Mouse (Mus musculus) intestine, embryonic 16.5 days (tissue): Measurements from ENCODE around the gene Tmem120a. TPM values are rescaled to one million over a fixed set of nuclear protein-coding genes. Genes with fewer than 3 reads are reported as not detected.

Source experiments
- ATAC-seq: fragments of 200-750 bp; cut with Nextera tagmentation; 2 replicates; pipeline ENCODE4 v1.8.0; 2017; ENCODE audit warnings: moderate TSS enrichment, moderate library complexity
- H3K27ac ChIP-seq: fragments of 300-500 bp; sonication (generic); 2 replicates; pipeline ENCODE4 v1.5.1; 2014; ENCODE audit warnings: mild to moderate bottlenecking, low read length
- H3K27me3 ChIP-seq: fragments of 300-500 bp; sonication (generic); replicated peaks from 2 replicates; pipeline ENCODE4 v1.6.1; 2014; ENCODE audit warnings: low read length, control low read depth, mixed read lengths; ENCODE audit not compliant: control insufficient read depth, insufficient read depth
- H3K36me3 ChIP-seq: fragments of 300-500 bp; sonication (generic); 2 replicates; pipeline ENCODE4 v1.6.1; 2014; ENCODE audit warnings: low read length, control low read depth; ENCODE audit not compliant: control insufficient read depth, insufficient read depth
- H3K4me1 ChIP-seq: fragments of 300-500 bp; sonication (generic); 2 replicates; pipeline ENCODE4 v1.6.1; 2014; ENCODE audit warnings: low read length, control low read depth, mixed read lengths; ENCODE audit not compliant: control insufficient read depth, insufficient read depth
- H3K4me2 ChIP-seq: fragments of 300-500 bp; sonication (generic); 2 replicates; pipeline ENCODE4 v1.6.1; 2014; ENCODE audit warnings: low read depth, low read length, control low read depth
- H3K4me3 ChIP-seq: fragments of 300-500 bp; sonication (generic); 2 replicates; pipeline ENCODE4 v1.5.1; 2014; ENCODE audit warnings: mild to moderate bottlenecking, low read length
- H3K9ac ChIP-seq: fragments of 300-500 bp; sonication (generic); 2 replicates; pipeline ENCODE4 v1.6.1; 2014; ENCODE audit warnings: low read depth, low read length
- H3K9me3 ChIP-seq: fragments of 300-500 bp; sonication (generic); 2 replicates; pipeline ENCODE4 v1.6.1; 2016; ENCODE audit warnings: low read length, control low read depth; ENCODE audit not compliant: control insufficient read depth
- WGBS: fragments of 180-500 bp; shearing (Covaris S2); extraction: QIAGEN DNeasy Blood & Tissue Kit; methylation state at CpG from one replicate; pipeline ENCODE4 v1.1.7; 2014; 5-methylcytosine and 5-hydroxymethylcytosine counted together
- polyA plus RNA-seq: library from polyadenylated mRNA; unstranded; fragments of >200 nt; fragmentation: Nextera tagmentation; extraction: Ambion mirVana; gene quantifications from 2 replicates; pipeline ENCODE4 v1.2.1, GENCODE M21; 2015

The Tmem120a gene
- polyA plus RNA-seq, 1 experiment from 2014 or later, result 65.1 TPM

DNA sequence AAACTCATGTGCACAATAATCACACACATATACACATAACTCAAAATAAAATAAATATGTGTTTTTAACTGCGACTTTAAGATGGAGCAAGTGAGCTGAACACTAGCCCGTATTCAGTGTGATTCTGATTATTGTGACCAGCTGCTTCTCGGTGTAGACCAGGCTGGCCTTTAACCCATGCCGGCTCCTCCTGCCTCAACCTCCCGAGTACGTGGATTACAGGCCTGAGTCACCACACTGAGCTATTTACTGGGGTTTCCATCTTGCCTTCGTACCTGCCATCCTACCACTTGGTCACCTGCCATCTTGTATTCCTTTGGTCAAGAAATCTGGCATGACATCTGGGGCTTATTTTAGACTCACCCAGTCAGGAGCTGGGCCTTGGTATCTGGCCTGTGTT lies 40.8 kb downstream of the Tmem120a start:
- no peak overlapping the region for H3K27ac ChIP-seq
- H3K36me3 ChIP-seq, result peaks cover 6% of the 10 kb centered on the region; the same call in 1 of the 2 replicates
- H3K9ac ChIP-seq, result no peak overlapping the region
- no peak overlapping the region for H3K4me2 ChIP-seq
- H3K4me3 ChIP-seq, result no peak overlapping the region
- H3K9me3 ChIP-seq, result no peaks in the 10 kb centered on the region
- no peaks in the 10 kb centered on the region for H3K27me3 ChIP-seq
- H3K4me1 ChIP-seq, result no peaks in the 10 kb centered on the region
- 93% methylated on average over 7 of the region's 7 CpGs for WGBS
- no peak for ATAC-seq

DNA sequence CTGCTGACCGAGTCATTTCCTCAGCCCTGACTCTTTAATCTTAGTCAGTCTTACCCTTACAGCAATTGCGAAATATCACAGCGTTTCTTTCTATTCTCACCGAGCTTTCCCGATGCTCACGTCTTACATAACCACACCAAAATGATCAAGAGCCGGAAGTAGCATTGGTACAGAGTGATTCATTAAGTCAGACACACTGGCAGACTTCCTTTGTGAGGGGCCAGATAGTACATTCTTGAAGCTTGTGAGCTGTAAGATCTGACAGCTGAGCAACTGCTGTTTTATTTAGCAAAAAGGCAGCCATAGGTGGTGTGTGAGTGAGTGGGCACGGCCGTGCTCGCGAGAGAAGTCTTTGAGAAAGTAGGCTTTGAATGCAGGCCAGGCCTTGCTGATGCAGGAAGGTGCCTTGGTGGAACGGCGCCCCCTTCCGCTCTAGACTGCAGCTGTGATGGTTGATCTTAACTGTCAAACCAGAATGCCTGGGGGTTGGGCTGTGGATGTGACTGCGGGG lies 41.5 kb downstream of the Tmem120a start:
- 63% methylated on average over 15 of the region's 15 CpGs for WGBS
- Histone ChIP-seq H3K4me2 (no peak overlapping the region), H3K27ac (no peak overlapping the region), H3K4me1 (no peaks in the 10 kb centered on the region), H3K36me3 (peaks cover 6% of the 10 kb centered on the region; the same call in 1 of the 2 replicates), H3K9ac (no peak overlapping the region), H3K9me3 (no peaks in the 10 kb centered on the region), H3K4me3 (no peak overlapping the region), H3K27me3 (no peaks in the 10 kb centered on the region)
- no peak for ATAC-seq

DNA sequence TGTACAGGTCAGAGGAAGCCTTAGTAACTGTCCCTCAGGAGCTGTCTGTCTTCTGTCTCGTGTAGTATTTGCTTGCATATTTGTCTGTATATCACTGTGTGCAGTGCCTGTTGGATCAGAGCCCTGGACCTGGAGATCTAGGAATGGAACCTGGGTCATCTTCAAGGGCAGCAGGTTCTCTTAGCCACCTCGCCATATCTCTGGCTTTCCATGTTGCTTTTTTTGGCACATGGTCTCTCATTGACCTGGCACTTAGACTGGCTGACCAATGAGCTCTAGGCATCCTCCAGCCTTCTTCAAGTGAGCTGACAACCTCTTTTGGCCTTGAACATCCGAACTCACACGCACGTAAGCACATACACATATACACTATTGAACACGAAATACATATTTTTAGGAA lies 42.1 kb downstream of the Tmem120a start:
- no peak overlapping the region for H3K4me2 ChIP-seq
- H3K27ac ChIP-seq, result no peak overlapping the region
- no peaks in the 10 kb centered on the region for H3K9me3 ChIP-seq
- 86% methylated on average over 6 of the region's 6 CpGs for WGBS
- no peak for ATAC-seq
- H3K27me3 ChIP-seq, result no peaks in the 10 kb centered on the region
- H3K4me3 ChIP-seq, result no peak overlapping the region
- no peaks in the 10 kb centered on the region for H3K4me1 ChIP-seq
- H3K36me3 ChIP-seq, result peaks cover 3% of the 10 kb centered on the region; the same call in 1 of the 2 replicates
- no peak overlapping the region for H3K9ac ChIP-seq

DNA sequence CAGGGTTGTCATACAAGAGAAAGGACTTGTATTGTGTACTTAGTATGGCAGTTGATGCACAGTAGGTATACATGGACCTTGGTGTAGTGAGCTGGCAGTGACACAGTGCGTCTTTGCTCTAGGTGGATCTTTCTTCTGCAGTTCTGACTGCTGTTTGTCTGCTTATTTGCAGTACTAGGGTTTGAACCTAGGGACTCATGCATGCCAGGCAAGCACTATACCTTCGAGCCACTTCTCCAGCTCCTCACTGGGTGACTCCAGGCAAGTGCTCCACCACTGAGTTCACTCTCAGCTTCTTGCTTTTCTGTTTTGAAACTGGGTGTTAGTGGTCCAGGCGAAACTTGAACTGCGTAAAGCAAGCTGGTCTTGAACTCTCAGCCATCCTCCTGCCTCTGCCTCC lies 42.6 kb downstream of the Tmem120a start:
- Histone ChIP-seq H3K4me1 (no peaks in the 10 kb centered on the region), H3K4me3 (no peak overlapping the region), H3K4me2 (no peak overlapping the region), H3K36me3 (no peaks in the 10 kb centered on the region), H3K27me3 (no peaks in the 10 kb centered on the region), H3K27ac (no peak overlapping the region), H3K9ac (no peak overlapping the region), H3K9me3 (no peaks in the 10 kb centered on the region)
- no peak for ATAC-seq
- 97% methylated on average over 4 of the region's 4 CpGs for WGBS

GRCm38 (mm10) chr5:135697711-135698111 lies 46.5 kb downstream of the Tmem120a start:
- H3K27me3 ChIP-seq, result no peaks in the 10 kb centered on the region
- H3K27ac ChIP-seq, result no peak overlapping the region
- H3K9ac ChIP-seq, result no peak overlapping the region
- no peaks in the 10 kb centered on the region for H3K9me3 ChIP-seq
- H3K4me1 ChIP-seq, result no peaks in the 10 kb centered on the region
- ATAC-seq, result no peak
- no peaks in the 10 kb centered on the region for H3K36me3 ChIP-seq
- H3K4me3 ChIP-seq, result no peak overlapping the region
- H3K4me2 ChIP-seq, result no peak overlapping the region
- WGBS, result 77% methylated on average over 5 of the region's 5 CpGs

DNA sequence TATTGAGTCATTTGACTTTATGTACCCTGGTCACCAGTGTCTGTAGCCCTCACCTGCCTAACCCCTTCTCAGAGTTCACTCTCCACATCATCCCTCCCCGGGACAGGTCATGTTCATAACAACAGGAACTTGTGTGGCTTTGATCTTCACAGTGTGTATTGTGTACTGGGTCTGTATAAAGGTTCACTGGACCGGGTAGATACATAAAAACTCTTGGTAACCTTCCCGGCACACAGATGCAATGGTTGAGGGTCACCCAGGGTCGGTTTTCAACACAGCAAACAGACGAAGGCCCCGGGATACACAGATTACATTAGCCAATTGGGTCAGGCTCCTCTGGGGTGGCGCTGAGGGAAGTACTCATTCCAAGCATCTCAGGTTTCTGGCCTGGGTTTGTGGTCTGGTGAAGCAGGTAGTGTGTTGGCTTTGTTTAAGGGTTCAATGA lies 48.9 kb downstream of the Tmem120a start:
- H3K27ac ChIP-seq, result no peak overlapping the region
- H3K4me3 ChIP-seq, result no peak overlapping the region
- H3K4me1 ChIP-seq, result peaks cover 6% of the 10 kb centered on the region
- H3K36me3 ChIP-seq, result no peaks in the 10 kb centered on the region
- H3K9ac ChIP-seq, result no peak overlapping the region
- no peaks in the 10 kb centered on the region for H3K27me3 ChIP-seq
- no peak overlapping the region for H3K4me2 ChIP-seq
- 54% methylated on average over 7 of the region's 7 CpGs for WGBS
- peak; percentile 39; the same call in 1 of the 2 replicates for ATAC-seq
- H3K9me3 ChIP-seq, result no peaks in the 10 kb centered on the region

DNA sequence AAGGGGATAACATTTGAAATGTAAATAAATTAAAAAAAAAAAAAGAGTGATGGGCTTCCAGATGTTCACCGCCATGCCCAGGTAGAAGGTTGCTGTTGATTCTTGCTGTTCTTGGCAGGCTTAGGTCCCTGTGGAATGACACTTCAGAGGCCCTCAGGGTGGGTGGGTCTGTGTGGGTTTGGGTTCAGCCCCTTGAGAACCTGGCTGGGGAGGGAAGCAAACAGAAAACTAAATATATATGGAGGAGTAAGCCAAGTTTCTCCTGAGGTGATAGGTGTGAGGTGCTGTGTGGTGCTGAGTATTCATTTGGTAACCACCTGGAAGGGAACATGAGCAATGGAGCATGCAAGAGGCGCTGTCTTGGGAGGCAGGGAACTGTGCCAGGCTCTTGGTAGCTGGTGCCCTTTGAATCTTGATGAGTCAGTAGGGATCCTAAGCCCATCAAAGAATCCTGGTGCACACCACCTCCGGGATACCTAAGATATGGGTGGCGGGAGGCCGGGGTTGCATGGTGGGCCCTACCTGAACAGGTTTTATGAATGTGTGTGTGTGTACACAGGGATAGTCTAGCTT lies 50.9 kb downstream of the Tmem120a start:
- Histone ChIP-seq H3K4me1 (peaks cover 16% of the 10 kb centered on the region), H3K9me3 (no peaks in the 10 kb centered on the region), H3K9ac (no peak overlapping the region), H3K4me3 (no peak overlapping the region), H3K4me2 (no peak overlapping the region), H3K27me3 (no peaks in the 10 kb centered on the region), H3K27ac (no peak overlapping the region), H3K36me3 (no peaks in the 10 kb centered on the region)
- 89% methylated on average over 5 of the region's 5 CpGs for WGBS
- no peak for ATAC-seq

DNA sequence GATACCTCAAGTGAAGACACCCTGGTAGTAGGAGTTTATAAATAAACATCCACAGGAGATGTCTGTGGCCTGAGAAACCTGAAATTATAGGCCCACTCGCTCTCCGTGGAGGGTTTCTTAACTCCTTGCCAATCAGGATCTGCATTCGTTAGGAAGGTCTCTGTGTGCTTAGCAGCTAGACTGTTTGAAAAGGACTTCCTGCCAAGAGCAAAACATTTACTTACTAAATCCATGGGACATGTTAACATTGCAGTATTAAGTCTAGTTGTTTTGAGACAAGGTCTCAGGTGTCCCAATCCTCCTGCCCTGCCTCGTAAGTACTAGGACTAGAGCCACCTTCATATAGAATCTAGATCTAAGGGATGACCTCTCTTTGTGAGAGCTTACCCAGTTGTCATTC lies 53.0 kb downstream of the Tmem120a start:
- Histone ChIP-seq H3K9me3 (no peaks in the 10 kb centered on the region), H3K27me3 (no peaks in the 10 kb centered on the region), H3K9ac (no peak overlapping the region), H3K4me1 (peaks cover 17% of the 10 kb centered on the region), H3K4me3 (no peak overlapping the region), H3K36me3 (no peaks in the 10 kb centered on the region), H3K4me2 (no peak overlapping the region), H3K27ac (no peak overlapping the region)
- WGBS, result 74% methylated on average over 4 of the region's 4 CpGs
- ATAC-seq, result no peak

DNA sequence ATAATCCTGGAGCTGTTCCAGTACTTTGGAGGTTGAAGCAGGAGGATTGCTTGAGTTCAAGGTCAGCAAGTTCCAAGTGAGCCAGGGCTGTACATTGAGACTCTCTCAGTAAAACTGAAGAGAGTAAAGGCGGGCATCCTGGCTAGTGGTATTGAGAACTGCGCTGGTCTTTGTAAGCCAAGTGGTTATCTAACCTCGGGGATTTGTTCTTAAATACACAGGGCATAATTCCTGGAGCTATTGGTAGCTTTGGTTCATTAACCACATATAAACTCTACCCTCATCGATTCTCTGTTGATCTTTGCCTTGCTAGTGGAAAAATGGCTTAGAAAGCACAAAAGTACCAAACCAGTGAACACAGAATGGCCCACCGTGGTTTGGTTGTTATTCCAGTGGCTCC lies 53.8 kb downstream of the Tmem120a start:
- peak overlapping the region; percentile 83 for H3K4me3 ChIP-seq
- WGBS, result 80% methylated on average over 5 of the region's 5 CpGs
- peaks cover 17% of the 10 kb centered on the region for H3K4me1 ChIP-seq
- no peak overlapping the region for H3K27ac ChIP-seq
- no peaks in the 10 kb centered on the region for H3K27me3 ChIP-seq
- no peaks in the 10 kb centered on the region for H3K9me3 ChIP-seq
- H3K4me2 ChIP-seq, result peak overlapping the region; percentile 90
- no peaks in the 10 kb centered on the region for H3K36me3 ChIP-seq
- 0 out of 2 replicates have a peak overlapping the region, but pooled peaks have one; percentile 84 for H3K9ac ChIP-seq
- ATAC-seq, result no peak
